Comparison of ENCODE assay signal across 25 mouse cellular contexts in genomic region chr7:75474564-75475150, GRCm38 (mm10). TPM values are rescaled to one million over a fixed set of nuclear protein-coding genes. Genes with fewer than 3 reads are reported as not detected.
DNase-seq lines count a peak whose midpoint lies in the region; ATAC-seq and TF ChIP-seq lines count a peak whose summit lies in the region.
"Had no signal": no experiment of that assay in that cellular context is flagged by ENCODE, and none has a peak within 500 bp of the region (broad histone marks: within the 10 kb centered on the region; RNA-seq: fewer than 3 reads in every experiment).

No protein-coding gene starts in this region.

- H3K4me3 ChIP-seq in kidney, embryonic 16.5 days (ENCODE audit: low read length), result no peak overlapping the region
- H3K4me3 ChIP-seq in midbrain, postnatal 0 days (ENCODE audit: low read depth, low read length), result no peak overlapping the region
- H3K4me3 ChIP-seq in midbrain, embryonic 16.5 days (ENCODE audit: low read depth, low read length), result no peak overlapping the region
- H3K4me3 ChIP-seq: embryonic facial prominence, embryonic 10.5 days; embryonic facial prominence, embryonic 12.5 days; forebrain, embryonic 13.5 days had no signal

- no peak overlapping the region for H3K9ac ChIP-seq in kidney, embryonic 16.5 days (replicated peaks; ENCODE audit: low read length)
- no peak overlapping the region for H3K9ac ChIP-seq in midbrain, postnatal 0 days (replicated peaks; ENCODE audit: low read length, poor library complexity, severe bottlenecking)
- H3K9ac ChIP-seq in midbrain, embryonic 16.5 days (ENCODE audit: low read depth, low read length), result no peak overlapping the region
- H3K9ac ChIP-seq: embryonic facial prominence, embryonic 12.5 days; forebrain, embryonic 13.5 days had no signal

- H3K4me2 ChIP-seq in kidney, embryonic 16.5 days (replicated peaks; ENCODE audit: low read depth, low read length), result no peak overlapping the region
- no peak overlapping the region for H3K4me2 ChIP-seq in midbrain, postnatal 0 days (ENCODE audit: low read depth, low read length, poor library complexity, severe bottlenecking)
- no peak overlapping the region for H3K4me2 ChIP-seq in midbrain, embryonic 16.5 days (ENCODE audit: low read length)
- H3K4me2 ChIP-seq: embryonic facial prominence, embryonic 12.5 days; forebrain, embryonic 13.5 days had no signal

- no peaks in the 10 kb centered on the region for H3K27me3 ChIP-seq in kidney, embryonic 16.5 days (ENCODE audit: insufficient read depth, low read length)
- H3K27me3 ChIP-seq in midbrain, postnatal 0 days (ENCODE audit: insufficient read depth, low read length), result no peaks in the 10 kb centered on the region
- no peaks in the 10 kb centered on the region for H3K27me3 ChIP-seq in midbrain, embryonic 16.5 days (ENCODE audit: control insufficient read depth, insufficient read depth, low read depth, low read length)
- H3K27me3 ChIP-seq: CH12.LX; embryonic facial prominence, embryonic 12.5 days; forebrain, embryonic 13.5 days; Patski had no signal

- peak overlapping the region; percentile 72 for H3K27ac ChIP-seq in kidney, embryonic 16.5 days (ENCODE audit: low read length)
- no peak overlapping the region for H3K27ac ChIP-seq in midbrain, postnatal 0 days (ENCODE audit: low read depth, low read length)
- H3K27ac ChIP-seq in midbrain, embryonic 16.5 days (ENCODE audit: low read length), result no peak overlapping the region
- H3K27ac ChIP-seq: embryonic facial prominence, embryonic 10.5 days; embryonic facial prominence, embryonic 12.5 days; forebrain, embryonic 13.5 days had no signal

- TF ChIP-seq CTCF in midbrain, postnatal 0 days (IDR thresholded peaks at IDR 0.05), result no peak

- H3K4me1 ChIP-seq in kidney, embryonic 16.5 days (ENCODE audit: insufficient read depth, low read length), result peaks cover 52% of the 10 kb centered on the region
- no peaks in the 10 kb centered on the region for H3K4me1 ChIP-seq in midbrain, postnatal 0 days (ENCODE audit: insufficient read depth, low read length)
- no peaks in the 10 kb centered on the region; the same call in 1 of the 2 replicates for H3K4me1 ChIP-seq in midbrain, embryonic 16.5 days (ENCODE audit: control insufficient read depth, insufficient read depth, low read length)

- ATAC-seq in kidney, embryonic 16.5 days (ENCODE audit: low FRiP score, low TSS enrichment), result peak; percentile 84
- no peak for ATAC-seq in midbrain, postnatal 0 days (ENCODE audit: low FRiP score)
- ATAC-seq in midbrain, embryonic 16.5 days, result no peak
- ATAC-seq: activated CD4-positive, CD25-positive, alpha-beta regulatory T cell, adult 4 months; CD4-positive, CD25-positive, alpha-beta regulatory T cell, adult 4 months; forebrain, embryonic 13.5 days; Patski had no signal

- no peaks in the 10 kb centered on the region for H3K9me3 ChIP-seq in kidney, embryonic 16.5 days (ENCODE audit: low read length)
- no peaks in the 10 kb centered on the region for H3K9me3 ChIP-seq in midbrain, postnatal 0 days (ENCODE audit: low read length)
- H3K9me3 ChIP-seq in midbrain, embryonic 16.5 days (replicated peaks; ENCODE audit: control insufficient read depth, low read length, poor library complexity, severe bottlenecking), result no peaks in the 10 kb centered on the region
- H3K9me3 ChIP-seq: embryonic facial prominence, embryonic 10.5 days; embryonic facial prominence, embryonic 12.5 days; forebrain, embryonic 13.5 days; G1E had no signal

- no peaks in the 10 kb centered on the region for H3K36me3 ChIP-seq in kidney, embryonic 16.5 days (ENCODE audit: insufficient read depth, low read length)
- no peaks in the 10 kb centered on the region for H3K36me3 ChIP-seq in midbrain, postnatal 0 days (ENCODE audit: insufficient read depth, low read length)
- H3K36me3 ChIP-seq in midbrain, embryonic 16.5 days (ENCODE audit: control insufficient read depth, insufficient read depth, low read length), result no peaks in the 10 kb centered on the region
- H3K36me3 ChIP-seq: embryonic facial prominence, embryonic 12.5 days; G1E had no signal

- peak; percentile 8 for DNase-seq in heart, adult 11 months
- DNase-seq in heart, adult 9 months (ENCODE audit: low spot score in 2 of 2), result no peak
- DNase-seq in kidney, adult 9 months, result peak; percentile 69
- no peak for DNase-seq in kidney, adult 18-20 months
- DNase-seq in kidney, adult 11 months, result no peak
- peak; percentile 2 for DNase-seq in midbrain, postnatal 0 days (ENCODE audit: low spot score)
- DNase-seq: adrenal gland, adult 8-10 months; adrenal gland, postnatal 14 days; adrenal gland, postnatal 36 days; B cell, adult 2 months; cerebellum, adult 11-12 months; cerebellum, adult 2 months; cerebellum, adult 9-10 months; cerebellum, postnatal 10 days; cerebellum, postnatal 25 days had no signal

RNA-seq across cellular contexts. Expression of gene Akap13, which starts 19.3 kb away (rescaled TPM):
- 35.2 and 44.5 TPM in 2 replicates for polyA plus RNA-seq in kidney, embryonic 16.5 days (2015; fragmentation: Nextera tagmentation; extraction: Ambion mirVana)
- total RNA-seq in midbrain, postnatal 0 days (2014; rRNA removed), result 21.6 and 24.6 TPM in 2 replicates
- 8.8 and 11.7 TPM in 2 replicates for polyA plus RNA-seq in midbrain, postnatal 0 days (2015; fragmentation: Nextera tagmentation; extraction: Ambion mirVana)
- 10.7 and 13.1 TPM in 2 replicates for polyA plus RNA-seq in midbrain, embryonic 16.5 days (2015; fragmentation: Nextera tagmentation; extraction: Ambion mirVana)

Comparison
In these comparisons a context has a peak if more than half of its experiments do, and no peak if none do; other contexts are left out.
1. DNase-seq: peak in heart, adult 11 months (single experiment), kidney, adult 9 months (single experiment) and midbrain, postnatal 0 days (single experiment); none in heart, adult 9 months (0 of 2), kidney, adult 18-20 months (single experiment) and kidney, adult 11 months (single experiment).